Mouse (Mus musculus) adrenal gland, postnatal 36 days (tissue): ENCODE data around the gene Znrf4. TPM values are rescaled to one million over a fixed set of nuclear protein-coding genes. Genes with fewer than 3 reads are reported as not detected.
"Not testable (repeated sequence)": the region's sequence is repeated elsewhere in the genome, so short reads cannot be mapped to it uniquely, and the experiment has no call there.

Experiments used
- DNase-seq, 2 experiments: peaks; one replicate each; pipeline ENCODE4 v3.0.0; 2021; ENCODE audit warnings: mixed read lengths in 1 of 2
- total RNA-seq, 2 experiments: library from RNA; stranded (reverse); gene quantifications; 2 replicates each; pipeline ENCODE4 v1.2.3; 2021

The Znrf4 gene
- total RNA-seq, 2 experiments from 2014 or later: not detected

- DNase-seq: no peak
Observed at GRCm38 (mm10) chr17:56536192-56536591, 24.0 kb upstream of the Znrf4 start.

DNA sequence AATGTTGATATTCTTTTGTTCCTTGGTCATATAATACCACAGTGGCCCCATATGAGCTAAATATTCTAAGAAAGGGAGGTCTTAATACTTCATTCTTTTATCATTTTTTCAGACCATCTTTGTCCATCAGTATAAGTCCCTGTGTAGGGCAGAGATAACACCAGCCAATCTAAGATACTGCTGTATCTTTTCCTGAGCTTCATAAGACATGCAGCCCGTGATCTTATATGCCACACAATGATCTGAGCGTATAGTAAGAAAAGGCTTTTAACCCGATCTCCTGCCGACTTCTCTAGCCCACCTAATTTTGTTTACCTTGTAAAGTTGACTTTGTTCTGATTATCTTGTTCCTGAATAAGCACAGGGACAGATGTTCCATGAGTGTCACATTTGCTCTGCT is 12.7 kb upstream of the Znrf4 start:
- DNase-seq: no peak

DNA sequence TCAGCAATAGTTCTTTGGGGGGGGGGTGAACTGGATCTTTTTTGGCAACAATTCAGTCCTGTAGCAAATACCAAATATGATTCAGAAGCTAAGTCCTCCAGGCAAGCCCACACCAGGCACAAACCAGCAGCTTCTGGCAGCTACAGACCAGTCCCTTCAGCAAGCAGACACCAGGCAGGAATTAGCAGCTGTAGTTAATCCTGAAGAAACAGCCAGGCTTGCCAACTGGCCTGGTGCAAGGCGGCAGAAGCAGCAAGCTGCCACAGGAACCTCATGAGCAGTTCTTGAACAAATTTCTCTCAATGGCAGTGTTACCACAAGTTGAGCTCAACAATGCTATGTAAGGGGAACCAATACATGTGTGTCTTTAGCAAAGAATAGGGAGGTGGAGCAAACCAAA is 10.5 kb upstream of the Znrf4 start:
- DNase-seq: no peak

GRCm38 (mm10) chr17:56515690-56516410 is 3.6 kb upstream of the Znrf4 start:
- no peak for DNase-seq

GRCm38 (mm10) chr17:56514916-56515315 is 2.7 kb upstream of the Znrf4 start:
- DNase-seq: no peak

DNA sequence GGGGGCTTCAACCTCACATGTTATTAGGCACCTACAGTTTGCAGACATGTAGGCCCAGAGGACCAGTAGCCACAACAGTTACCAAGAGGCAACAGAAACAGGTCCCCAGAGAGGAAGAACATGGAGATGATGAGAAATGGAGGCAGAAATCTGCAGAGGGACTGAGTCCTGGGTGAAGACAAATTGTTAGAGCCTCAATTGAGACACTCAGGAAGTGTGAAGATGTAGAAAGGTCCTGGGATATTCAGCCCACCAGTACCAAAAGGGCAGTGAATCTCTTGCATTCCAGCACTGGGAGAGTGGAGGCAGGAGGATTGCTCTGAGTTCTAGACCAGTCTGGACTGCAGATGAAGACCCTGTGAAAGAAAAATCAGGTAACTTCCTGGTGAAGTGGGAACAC is 2.1 kb upstream of the Znrf4 start:
- no peak for DNase-seq

- DNase-seq: no peak
Observed at GRCm38 (mm10) chr17:56511707-56512090, 532 bp downstream of the Znrf4 start.

GRCm38 (mm10) chr17:56510970-56511706 is 1.1 kb downstream of the Znrf4 start:
- DNase-seq: no peak

- peak; percentile 33 to 48 for DNase-seq
Observed at GRCm38 (mm10) chr17:56510473-56510969, 1.7 kb downstream of the Znrf4 start.

DNA sequence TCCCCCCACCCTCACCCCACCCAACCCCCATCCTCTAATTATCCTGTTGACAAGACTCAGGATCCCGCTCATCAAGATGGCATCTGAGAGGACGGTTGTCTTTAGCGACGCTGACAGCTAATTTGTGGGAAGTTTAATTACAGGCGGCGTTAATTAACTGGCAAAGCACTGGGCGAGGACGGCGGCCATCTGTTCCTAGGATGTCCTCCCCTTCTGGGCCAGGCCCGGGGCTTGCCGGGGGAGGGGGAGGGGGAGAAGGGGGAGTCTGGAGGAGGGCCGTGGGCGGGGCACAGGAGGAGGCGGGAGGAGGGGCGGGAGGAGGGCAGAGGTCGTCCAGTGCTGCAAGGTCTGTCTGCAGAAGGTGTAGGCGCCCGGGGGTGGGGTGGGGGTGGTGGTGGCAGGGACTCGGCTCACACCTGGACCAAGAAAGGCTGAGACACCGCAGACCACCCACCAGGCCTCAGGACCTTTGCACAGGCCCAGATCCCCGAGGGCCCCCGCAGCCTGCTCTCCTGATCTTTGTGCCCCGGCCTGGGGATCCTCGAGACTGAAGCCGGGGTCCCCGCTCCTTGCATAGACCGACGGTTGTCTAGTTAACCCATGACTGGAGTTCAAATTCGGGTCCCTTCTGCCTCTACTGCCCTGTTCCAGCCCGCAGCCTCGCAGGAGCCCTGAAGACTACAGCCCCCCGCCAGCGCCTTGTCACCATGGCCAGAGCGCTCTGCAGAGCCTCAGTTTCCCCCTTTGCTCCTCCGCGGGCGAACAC is 2.3 kb downstream of the Znrf4 start:
- no peak for DNase-seq

DNA sequence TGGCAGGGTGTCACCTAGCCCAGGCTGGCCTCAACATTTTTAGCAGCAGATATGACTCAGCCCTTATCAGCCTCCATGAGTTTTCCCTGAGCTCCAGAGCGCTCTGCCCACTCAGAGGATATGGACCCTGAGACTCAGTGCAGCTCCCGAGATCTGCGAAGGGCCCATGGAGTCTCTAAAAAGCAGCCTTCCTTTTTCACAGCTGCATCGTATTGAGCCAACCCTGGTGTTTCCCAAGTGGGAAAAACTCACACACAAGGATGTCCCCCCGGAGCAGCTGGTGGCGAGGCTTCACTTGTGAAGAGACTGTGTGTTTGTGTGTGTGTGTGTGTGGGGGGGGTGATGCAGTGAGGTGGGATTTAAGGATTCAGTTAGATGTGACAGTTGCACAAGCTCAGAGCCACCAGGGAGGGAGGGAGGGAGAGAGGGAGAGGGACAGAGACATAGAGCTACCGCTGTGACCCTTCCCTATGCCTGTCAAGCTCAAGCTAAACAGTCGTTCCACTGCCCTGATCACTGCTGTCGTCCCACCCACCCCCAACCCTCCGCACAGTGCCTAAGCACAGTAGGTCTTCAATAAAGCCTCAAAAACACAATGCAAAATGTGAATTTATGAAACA is 3.1 kb downstream of the Znrf4 start:
- no peak for DNase-seq

DNA sequence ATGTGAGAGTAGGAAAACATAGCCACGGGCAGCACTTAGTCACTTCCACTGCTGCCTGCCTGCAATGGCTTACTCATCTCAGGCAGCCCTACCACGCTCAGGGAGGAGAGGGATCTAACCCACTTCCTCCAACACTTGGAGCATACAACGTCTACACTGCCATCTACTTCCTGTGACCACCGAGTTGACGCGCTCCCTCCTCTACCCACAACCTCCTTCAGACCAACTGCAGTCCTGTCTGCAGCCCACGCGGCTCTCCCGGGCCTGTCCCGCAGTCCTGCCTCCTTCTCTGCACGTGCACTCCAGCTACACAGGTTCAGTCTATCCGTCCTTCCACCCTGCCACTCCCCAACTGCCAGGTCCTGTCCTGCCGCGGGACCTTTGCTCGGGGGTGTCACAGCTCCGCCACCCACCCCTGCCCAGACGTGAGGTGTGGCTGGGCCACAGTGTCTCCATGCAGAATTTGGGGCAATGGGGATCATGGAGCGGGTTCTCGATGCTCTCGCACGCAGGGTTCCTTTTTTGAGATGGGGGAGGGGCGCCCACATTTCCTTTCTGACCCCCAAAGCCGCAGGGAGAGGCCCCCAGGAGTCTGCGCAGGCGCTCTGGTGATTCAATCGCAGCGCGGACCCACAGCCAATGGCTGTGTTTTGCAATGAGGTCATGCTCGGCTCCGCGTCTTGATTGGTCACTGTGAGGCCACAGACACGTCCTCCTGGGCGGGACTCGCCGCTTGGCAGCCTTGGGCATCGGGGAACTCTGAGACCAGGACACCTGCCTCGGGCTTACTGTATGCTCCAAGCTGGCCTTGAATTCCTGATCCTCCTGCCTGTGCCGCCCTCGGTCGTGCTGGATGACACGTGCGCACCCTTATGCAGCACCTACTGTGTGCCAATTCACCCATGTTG is 4.8 kb downstream of the Znrf4 start:
- peak; percentile 97 for DNase-seq

DNA sequence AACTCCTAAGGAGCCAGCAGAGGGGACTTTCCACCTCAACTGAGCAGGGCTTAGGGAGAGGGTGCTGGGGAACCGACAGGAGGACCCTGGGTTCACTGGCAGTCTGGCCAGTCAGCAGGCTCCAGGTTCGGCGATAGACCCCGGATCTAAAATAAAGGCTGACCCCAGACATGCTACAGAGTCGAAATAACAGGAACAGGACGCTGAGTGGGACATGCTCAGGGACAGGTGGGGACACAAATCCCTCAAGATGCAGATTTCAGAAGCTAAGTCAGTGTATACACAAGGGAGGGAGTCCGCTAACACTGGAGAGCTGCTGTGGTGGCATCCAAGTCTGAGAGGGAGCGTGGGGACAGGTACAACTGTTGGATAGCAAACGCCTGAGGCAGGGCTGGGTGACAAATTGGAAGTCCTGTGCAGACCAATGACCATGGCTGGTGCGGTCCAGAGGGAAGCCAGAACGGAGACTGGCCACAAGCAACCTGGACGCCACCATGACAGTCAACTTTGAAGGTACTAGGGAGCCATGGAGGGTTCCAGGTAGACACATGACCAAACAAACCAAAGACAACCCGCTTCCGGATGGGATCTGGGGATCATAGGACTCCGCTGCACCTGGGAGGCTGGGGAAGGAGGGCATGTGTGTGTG is 5.7 kb downstream of the Znrf4 start:
- no peak for DNase-seq

DNA sequence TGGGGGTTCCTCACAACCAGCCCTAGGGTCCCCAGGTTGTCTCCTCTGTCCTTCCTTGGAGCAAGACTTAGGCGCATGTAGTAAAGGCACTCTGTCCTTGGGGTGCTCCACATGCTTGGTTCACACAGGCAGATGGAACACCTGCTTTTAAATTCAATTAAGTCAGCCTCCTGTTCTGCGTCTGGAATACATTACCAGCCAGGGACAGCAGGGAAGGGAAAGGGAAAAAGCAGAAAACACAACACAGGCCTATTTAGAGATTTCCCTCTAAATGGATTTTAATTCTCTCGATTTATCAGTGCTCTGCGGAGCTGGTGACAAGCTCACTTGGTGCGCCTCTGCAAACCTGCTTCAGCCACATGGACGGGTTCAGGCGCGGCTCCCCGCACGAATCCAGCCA is 6.8 kb downstream of the Znrf4 start:
- no peak for DNase-seq

DNA sequence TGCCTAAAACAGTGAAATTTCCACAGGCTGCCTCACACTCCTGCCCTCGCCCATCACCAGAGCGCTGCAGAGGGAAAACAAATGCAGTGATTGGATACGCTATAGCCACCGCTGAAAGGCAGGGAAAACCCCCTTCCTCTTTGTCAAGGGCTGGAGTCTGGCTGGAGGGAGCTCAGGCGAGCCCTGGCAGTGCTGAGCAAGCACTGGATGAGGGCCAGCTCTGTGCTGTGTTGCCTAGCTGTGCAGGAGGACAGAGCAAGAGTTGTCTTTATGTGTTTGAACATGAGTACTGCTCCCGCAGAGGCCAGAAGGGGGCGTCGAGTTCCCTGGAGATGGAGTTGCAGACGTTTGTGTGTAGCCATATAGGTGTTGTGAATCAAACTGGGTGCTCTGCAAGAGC is 9.7 kb downstream of the Znrf4 start:
- peak; percentile 62 to 76 for DNase-seq

- not testable (repeated sequence) for DNase-seq
Observed at GRCm38 (mm10) chr17:56501635-56502400, 10.4 kb downstream of the Znrf4 start.

DNA sequence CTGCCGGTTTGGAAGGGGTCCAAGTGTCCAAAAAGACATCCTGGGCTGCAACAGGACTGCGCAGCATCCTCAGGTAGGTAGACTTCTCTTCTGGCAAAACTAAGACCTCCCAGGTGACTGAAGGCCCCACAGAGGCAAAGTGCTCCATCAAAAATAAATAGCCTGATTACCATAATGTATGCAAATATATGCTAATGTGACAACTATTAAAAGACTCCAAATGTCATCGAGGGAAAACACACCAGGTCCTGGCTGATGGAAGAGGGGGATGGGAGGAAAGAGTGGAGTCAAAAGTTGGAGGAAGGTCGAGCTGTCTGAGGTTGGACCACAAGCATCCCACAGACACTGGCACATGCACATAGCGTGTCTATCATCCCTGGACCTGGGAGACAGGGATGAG is 13.0 kb downstream of the Znrf4 start:
- no peak for DNase-seq

GRCm38 (mm10) chr17:56494480-56494879 is 17.8 kb downstream of the Znrf4 start:
- no peak for DNase-seq

DNA sequence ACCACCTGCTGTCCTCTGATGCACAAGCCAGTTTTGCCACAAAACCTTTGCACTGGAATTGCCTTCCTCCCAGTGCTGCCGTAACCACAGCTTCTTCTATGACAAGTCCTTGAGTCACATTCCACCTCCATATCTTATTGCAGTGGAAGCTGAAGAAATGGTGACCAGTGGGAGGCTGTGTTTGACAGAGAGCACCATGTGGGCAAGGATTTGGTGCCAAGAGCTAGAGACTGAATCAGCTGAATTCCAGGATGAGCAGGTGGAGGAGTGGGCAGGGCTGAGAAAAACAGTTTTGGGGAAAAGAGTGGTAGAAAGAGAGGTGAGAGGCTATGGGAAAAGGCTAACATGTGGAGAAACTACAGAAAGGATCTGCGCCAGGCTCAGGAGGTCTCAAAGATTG is 18.4 kb downstream of the Znrf4 start:
- DNase-seq: no peak
